Mouse (Mus musculus) kidney, embryonic 16.5 days (tissue): Measurements from ENCODE around the gene A930018P22Rik. TPM values are rescaled to one million over a fixed set of nuclear protein-coding genes. Genes with fewer than 3 reads are reported as not detected.
A peak's percentile ranks its signal among the peaks of the same experiment; 100 is the strongest.

Experiments used
- ATAC-seq: fragments of 200-750 bp; cut with Nextera tagmentation; 2 replicates; pipeline ENCODE4 v1.8.0; 2017; ENCODE audit warnings: moderate TSS enrichment; ENCODE audit not compliant: low FRiP score, low TSS enrichment
- H3K27ac ChIP-seq: fragments of 300-500 bp; sonication (generic); 2 replicates; pipeline ENCODE4 v1.5.1; 2014; ENCODE audit warnings: low read length
- H3K27me3 ChIP-seq: fragments of 300-500 bp; sonication (generic); 2 replicates; pipeline ENCODE4 v1.6.1; 2014; ENCODE audit warnings: low read length, control low read depth, mixed read lengths; ENCODE audit not compliant: insufficient read depth
- H3K36me3 ChIP-seq: fragments of 300-500 bp; sonication (generic); 2 replicates; pipeline ENCODE4 v1.6.1; 2014; ENCODE audit warnings: low read length, control low read depth, mixed read lengths; ENCODE audit not compliant: insufficient read depth
- H3K4me1 ChIP-seq: fragments of 300-500 bp; sonication (generic); 2 replicates; pipeline ENCODE4 v1.6.1; 2014; ENCODE audit warnings: low read length, control low read depth, mixed read lengths; ENCODE audit not compliant: insufficient read depth
- H3K4me2 ChIP-seq: fragments of 300-500 bp; sonication (generic); replicated peaks from 2 replicates; pipeline ENCODE4 v1.6.1; 2014; ENCODE audit warnings: low read depth, low read length
- H3K4me3 ChIP-seq: fragments of 300-500 bp; sonication (generic); 2 replicates; pipeline ENCODE4 v1.5.1; 2014; ENCODE audit warnings: mild to moderate bottlenecking, low read length
- H3K9ac ChIP-seq: fragments of 300-500 bp; sonication (generic); replicated peaks from 2 replicates; pipeline ENCODE4 v1.6.1; 2014; ENCODE audit warnings: low read length
- H3K9me3 ChIP-seq: fragments of 300-500 bp; sonication (generic); 2 replicates; pipeline ENCODE4 v1.6.1; 2016; ENCODE audit warnings: low read length, control low read depth
- WGBS: fragments of 180-500 bp; shearing (Covaris S2); extraction: QIAGEN DNeasy Blood & Tissue Kit; methylation state at CpG from one replicate; pipeline ENCODE4 v1.1.7; 2014; 5-methylcytosine and 5-hydroxymethylcytosine counted together
- polyA plus RNA-seq: library from polyadenylated mRNA; unstranded; fragments of >200 nt; fragmentation: Nextera tagmentation; extraction: Ambion mirVana; gene quantifications from 2 replicates; pipeline ENCODE4 v1.2.1, GENCODE M21; 2015

The A930018P22Rik gene
- polyA plus RNA-seq, 1 experiment from 2014 or later: not detected

- no peaks in the 10 kb centered on the region; the same call in 1 of the 2 replicates for H3K27me3 ChIP-seq
- no peak overlapping the region for H3K9ac ChIP-seq
- 65% methylated on average over 3 of the region's 3 CpGs for WGBS
- H3K4me2 ChIP-seq: no peak overlapping the region
- H3K4me3 ChIP-seq: no peak overlapping the region
- no peak for ATAC-seq
- H3K36me3 ChIP-seq: no peaks in the 10 kb centered on the region
- H3K27ac ChIP-seq: no peak overlapping the region
- H3K4me1 ChIP-seq: no peaks in the 10 kb centered on the region
- no peaks in the 10 kb centered on the region for H3K9me3 ChIP-seq
Measured at GRCm38 (mm10) chr2:104130969-104131368, 8.4 kb downstream of the A930018P22Rik start.

GRCm38 (mm10) chr2:104132266-104132859 lies 9.8 kb downstream of the A930018P22Rik start:
- no peaks in the 10 kb centered on the region for H3K27me3 ChIP-seq
- no peaks in the 10 kb centered on the region for H3K4me1 ChIP-seq
- no peak overlapping the region for H3K9ac ChIP-seq
- ATAC-seq: no peak
- H3K27ac ChIP-seq: no peak overlapping the region
- H3K4me3 ChIP-seq: no peak overlapping the region
- H3K4me2 ChIP-seq: no peak overlapping the region
- H3K9me3 ChIP-seq: no peaks in the 10 kb centered on the region
- no peaks in the 10 kb centered on the region for H3K36me3 ChIP-seq
- 73% methylated on average over 7 of the region's 7 CpGs for WGBS

- WGBS: 32% methylated on average over 12 of the region's 12 CpGs
Measured at GRCm38 (mm10) chr2:104133042-104133810, 10.7 kb downstream of the A930018P22Rik start.

GRCm38 (mm10) chr2:104134150-104135056 lies 11.8 kb downstream of the A930018P22Rik start:
- Histone ChIP-seq H3K27ac (no peak overlapping the region), H3K4me1 (no peaks in the 10 kb centered on the region), H3K4me3 (no peak overlapping the region), H3K9ac (no peak overlapping the region), H3K36me3 (no peaks in the 10 kb centered on the region), H3K4me2 (no peak overlapping the region), H3K9me3 (no peaks in the 10 kb centered on the region), H3K27me3 (no peaks in the 10 kb centered on the region)
- WGBS: 40% methylated on average over 8 of the region's 8 CpGs
- ATAC-seq: peak; percentile 72

More at GRCm38 (mm10) chr2:104133042-104133810, 10.7 kb downstream of the A930018P22Rik start:
- H3K4me3 ChIP-seq: no peak overlapping the region
- H3K27ac ChIP-seq: no peak overlapping the region
- no peak overlapping the region for H3K4me2 ChIP-seq
- H3K9me3 ChIP-seq: no peaks in the 10 kb centered on the region
- no peaks in the 10 kb centered on the region for H3K27me3 ChIP-seq
- H3K36me3 ChIP-seq: no peaks in the 10 kb centered on the region
- no peak for ATAC-seq
- H3K4me1 ChIP-seq: no peaks in the 10 kb centered on the region
- H3K9ac ChIP-seq: no peak overlapping the region

- no peak overlapping the region for H3K27ac ChIP-seq
- no peak overlapping the region for H3K9ac ChIP-seq
- no peaks in the 10 kb centered on the region for H3K9me3 ChIP-seq
- H3K36me3 ChIP-seq: no peaks in the 10 kb centered on the region
- WGBS: 49% methylated on average over 2 of the region's 2 CpGs
- no peaks in the 10 kb centered on the region for H3K4me1 ChIP-seq
- H3K27me3 ChIP-seq: no peaks in the 10 kb centered on the region
- H3K4me3 ChIP-seq: no peak overlapping the region
- ATAC-seq: no peak
- no peak overlapping the region for H3K4me2 ChIP-seq
Measured at GRCm38 (mm10) chr2:104135920-104136319, 13.4 kb downstream of the A930018P22Rik start.

- Histone ChIP-seq H3K27ac (no peak overlapping the region), H3K27me3 (no peaks in the 10 kb centered on the region), H3K4me2 (no peak overlapping the region), H3K36me3 (no peaks in the 10 kb centered on the region), H3K4me3 (no peak overlapping the region), H3K9me3 (no peaks in the 10 kb centered on the region), H3K4me1 (peaks cover 2% of the 10 kb centered on the region; the same call in 1 of the 2 replicates), H3K9ac (no peak overlapping the region)
- no peak for ATAC-seq
- 89% methylated on average over 8 of the region's 8 CpGs for WGBS
Measured at GRCm38 (mm10) chr2:104142140-104142539, 19.6 kb downstream of the A930018P22Rik start.

GRCm38 (mm10) chr2:104144004-104144403 lies 21.4 kb downstream of the A930018P22Rik start:
- Histone ChIP-seq H3K36me3 (no peaks in the 10 kb centered on the region), H3K4me2 (no peak overlapping the region), H3K27me3 (no peaks in the 10 kb centered on the region), H3K4me3 (no peak overlapping the region), H3K27ac (no peak overlapping the region), H3K4me1 (peaks cover 19% of the 10 kb centered on the region), H3K9me3 (no peaks in the 10 kb centered on the region), H3K9ac (no peak overlapping the region)
- WGBS: 86% methylated on average over 12 of the region's 12 CpGs
- ATAC-seq: no peak

GRCm38 (mm10) chr2:104145983-104146382 lies 23.4 kb downstream of the A930018P22Rik start:
- H3K4me2 ChIP-seq: no peak overlapping the region
- no peaks in the 10 kb centered on the region for H3K27me3 ChIP-seq
- ATAC-seq: no peak
- H3K4me3 ChIP-seq: no peak overlapping the region
- no peaks in the 10 kb centered on the region for H3K9me3 ChIP-seq
- peaks cover 19% of the 10 kb centered on the region for H3K4me1 ChIP-seq
- no peak overlapping the region for H3K9ac ChIP-seq
- H3K36me3 ChIP-seq: no peaks in the 10 kb centered on the region
- WGBS: 71% methylated on average over 1 of the region's 1 CpGs
- H3K27ac ChIP-seq: no peak overlapping the region

GRCm38 (mm10) chr2:104147910-104148561 lies 25.5 kb downstream of the A930018P22Rik start:
- no peak overlapping the region for H3K9ac ChIP-seq
- no peaks in the 10 kb centered on the region for H3K9me3 ChIP-seq
- peak overlapping the region; percentile 36; the same call in 1 of the 2 replicates for H3K27ac ChIP-seq
- H3K4me3 ChIP-seq: no peak overlapping the region
- H3K36me3 ChIP-seq: no peaks in the 10 kb centered on the region
- H3K27me3 ChIP-seq: no peaks in the 10 kb centered on the region
- 27% methylated on average over 4 of the region's 4 CpGs for WGBS
- peak; percentile 73; the same call in 1 of the 2 replicates for ATAC-seq
- H3K4me1 ChIP-seq: peaks cover 19% of the 10 kb centered on the region
- H3K4me2 ChIP-seq: no peak overlapping the region
